Mouse (Mus musculus): ENCODE measurements around the gene Pla2g16.

Gene Pla2g16

DNA sequence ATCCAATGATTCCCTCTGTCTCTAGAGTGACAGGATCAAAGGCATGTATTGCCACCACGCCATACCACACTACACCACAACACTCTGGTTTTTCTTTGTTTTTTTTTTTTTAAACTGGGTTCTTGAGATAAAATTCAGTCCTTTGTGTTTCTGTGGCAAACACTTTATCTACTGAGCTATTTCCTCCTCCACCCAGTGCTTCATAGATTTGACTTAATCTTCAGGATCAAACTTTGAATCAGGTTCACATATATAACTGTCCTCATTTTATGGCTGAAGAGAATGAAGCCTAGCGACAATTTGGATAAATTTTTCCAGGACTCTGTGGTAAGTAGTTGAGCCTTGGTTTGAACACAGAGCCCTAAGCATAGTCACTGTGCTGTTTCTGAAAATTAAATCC, 6.4 kb downstream of the Pla2g16 start:
- in situ Hi-C loops (cut with MboI, MseI), result no loop called here

GRCm38 (mm10) chr19:7564457-7564856, 7.2 kb downstream of the Pla2g16 start:
- in situ Hi-C loops (cut with MboI, MseI), result no loop called here

DNA sequence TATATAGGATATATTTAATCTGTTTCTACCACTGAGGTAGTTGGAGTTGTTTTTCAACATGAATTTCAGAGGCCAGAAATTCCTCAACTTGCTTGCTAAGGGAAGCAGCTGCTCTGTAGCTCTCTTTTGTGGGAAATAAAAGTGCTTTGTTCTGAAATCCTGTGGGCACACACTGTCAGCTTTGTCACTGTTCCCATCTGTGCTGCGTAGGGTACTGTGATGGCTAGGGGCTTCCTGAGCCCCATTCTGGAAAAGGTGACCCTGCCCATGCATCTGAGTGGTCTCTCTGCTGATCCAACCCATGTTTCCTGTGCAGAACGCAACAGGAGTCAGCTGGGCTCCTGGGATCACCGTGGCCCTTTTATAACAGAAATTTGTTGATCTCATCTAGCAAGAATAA, 9.6 kb downstream of the Pla2g16 start:
- in situ Hi-C loops (cut with MboI, MseI), result no loop called here

- in situ Hi-C loops (cut with MboI, MseI), result no loop called here
Measured at GRCm38 (mm10) chr19:7568364-7568763, 11.1 kb downstream of the Pla2g16 start.

DNA sequence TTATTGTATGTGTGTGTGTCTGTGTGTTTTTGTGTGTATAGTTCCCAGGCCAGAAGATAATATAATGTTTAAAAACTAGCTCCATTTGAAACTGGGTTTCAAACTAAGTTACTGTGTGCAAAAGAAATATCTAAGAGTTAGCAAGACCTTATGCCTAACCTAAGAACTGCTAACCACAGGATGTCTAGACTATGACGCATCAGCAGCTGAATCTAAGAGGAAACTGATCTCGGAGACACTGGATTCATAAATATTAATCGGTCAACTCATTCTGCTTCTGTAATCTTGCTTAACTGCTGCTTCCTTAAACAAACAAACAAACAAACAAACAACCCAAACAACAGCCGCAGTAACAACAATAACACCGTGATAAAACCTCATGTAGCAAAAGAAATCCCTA, 12.4 kb downstream of the Pla2g16 start:
- in situ Hi-C loops (cut with MboI, MseI), result no loop called here

GRCm38 (mm10) chr19:7576180-7576579, 18.9 kb downstream of the Pla2g16 start:
- in situ Hi-C loops (cut with MboI, MseI), result no loop called here

GRCm38 (mm10) chr19:7577710-7578109, 20.5 kb downstream of the Pla2g16 start:
- in situ Hi-C loops (cut with MboI, MseI), result no loop called here

- in situ Hi-C loops (cut with MboI, MseI), result no loop called here
Measured at GRCm38 (mm10) chr19:7581042-7581441, 23.8 kb downstream of the Pla2g16 start.

- in situ Hi-C loops (cut with MboI, MseI), result no loop called here
Measured at GRCm38 (mm10) chr19:7583101-7583500, 25.8 kb downstream of the Pla2g16 start.

GRCm38 (mm10) chr19:7583599-7583998, 26.3 kb downstream of the Pla2g16 start:
- in situ Hi-C loops (cut with MboI, MseI), result no loop called here

GRCm38 (mm10) chr19:7585279-7585678, 28.0 kb downstream of the Pla2g16 start:
- in situ Hi-C loops (cut with MboI, MseI), result no loop called here

GRCm38 (mm10) chr19:7585764-7586163, 28.5 kb downstream of the Pla2g16 start:
- in situ Hi-C loops (cut with MboI, MseI), result no loop called here

DNA sequence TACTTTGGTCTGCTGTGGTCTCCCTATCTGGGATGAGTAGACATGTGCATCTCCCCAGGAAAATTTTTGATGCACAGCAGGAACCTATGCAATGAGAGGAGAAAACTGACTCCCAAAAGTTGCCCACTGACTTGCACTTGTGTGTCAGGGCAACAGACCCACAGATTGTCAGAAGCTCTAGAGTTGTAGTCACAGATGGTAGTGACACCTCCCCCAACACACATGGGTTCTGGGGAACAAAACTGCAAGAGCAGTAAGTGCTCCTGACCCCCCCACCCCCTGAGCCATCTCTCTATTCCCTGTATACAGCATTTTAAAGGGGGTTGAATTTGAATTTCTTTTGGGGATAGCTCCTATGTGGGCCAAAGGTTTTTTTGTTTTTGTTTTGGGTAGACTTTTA, 33.5 kb downstream of the Pla2g16 start:
- in situ Hi-C loops (cut with MboI, MseI), result no loop called here

DNA sequence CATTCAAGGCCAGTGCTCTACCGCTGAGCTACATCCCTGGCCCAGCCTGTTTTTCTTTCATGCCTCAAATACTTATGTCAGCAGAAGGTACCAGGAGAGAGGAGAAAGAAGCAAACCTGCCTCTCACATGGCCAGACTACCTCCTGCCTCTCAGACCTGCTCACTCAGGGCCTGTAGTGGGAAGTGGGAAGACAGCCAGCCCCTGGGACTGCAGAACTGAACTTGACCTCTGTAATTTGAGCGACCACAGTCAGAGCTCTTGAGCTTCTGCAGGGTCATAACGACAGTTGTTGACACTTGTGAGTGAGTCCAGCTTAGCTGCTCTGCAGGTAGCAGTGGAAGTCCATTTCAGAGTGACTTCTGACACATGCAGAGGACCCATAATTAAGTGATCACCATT, 34.8 kb downstream of the Pla2g16 start:
- in situ Hi-C loops (cut with MboI, MseI), result no loop called here

DNA sequence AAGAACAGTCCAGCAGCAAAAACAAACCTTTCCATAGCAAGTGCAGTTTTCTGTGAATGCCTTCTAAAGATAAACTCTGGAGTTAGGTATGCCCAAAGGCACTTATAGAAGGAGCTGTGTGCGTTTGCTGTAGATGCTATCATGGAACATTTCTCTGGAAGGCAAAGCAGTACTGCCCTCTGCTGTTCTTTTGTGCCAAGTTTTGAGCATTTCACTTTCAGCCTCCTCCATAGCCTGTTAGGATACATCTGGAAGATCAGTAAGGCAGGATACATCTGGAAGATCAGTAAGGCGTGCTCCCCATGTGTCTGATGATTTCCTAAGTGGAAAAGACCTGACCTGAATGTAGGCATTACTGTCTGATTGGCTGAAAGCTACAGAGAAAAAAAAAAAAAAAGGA, 38.3 kb downstream of the Pla2g16 start:
- in situ Hi-C loops (cut with MboI, MseI), result no loop called here

DNA sequence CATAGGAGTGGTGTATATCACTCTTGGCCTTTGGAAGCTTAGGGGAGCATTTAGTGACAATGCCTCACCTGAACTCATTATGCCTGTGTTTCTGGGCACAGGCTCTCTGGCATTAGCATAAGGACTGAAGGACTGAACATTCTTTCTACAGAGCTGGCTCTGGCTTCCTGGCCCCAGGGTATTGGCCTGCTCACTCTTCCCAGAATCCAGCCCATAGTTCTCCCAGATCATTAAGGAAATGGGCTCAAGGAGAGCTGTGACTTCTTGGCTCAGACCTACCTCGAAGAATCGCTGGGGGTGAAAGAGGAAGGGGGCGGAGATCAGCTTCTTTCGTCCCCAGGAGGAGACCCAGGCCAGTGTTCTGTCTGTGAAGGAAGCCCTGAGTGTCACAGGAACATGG, 41.2 kb downstream of the Pla2g16 start:
- in situ Hi-C loops (cut with MboI, MseI), result no loop called here

GRCm38 (mm10) chr19:7601551-7601950, 44.3 kb downstream of the Pla2g16 start:
- in situ Hi-C loops (cut with MboI, MseI), result loop anchor here (5.0 kb wide), 1 partner anchor 79 kb away; no protein-coding TSS in a partner anchor

DNA sequence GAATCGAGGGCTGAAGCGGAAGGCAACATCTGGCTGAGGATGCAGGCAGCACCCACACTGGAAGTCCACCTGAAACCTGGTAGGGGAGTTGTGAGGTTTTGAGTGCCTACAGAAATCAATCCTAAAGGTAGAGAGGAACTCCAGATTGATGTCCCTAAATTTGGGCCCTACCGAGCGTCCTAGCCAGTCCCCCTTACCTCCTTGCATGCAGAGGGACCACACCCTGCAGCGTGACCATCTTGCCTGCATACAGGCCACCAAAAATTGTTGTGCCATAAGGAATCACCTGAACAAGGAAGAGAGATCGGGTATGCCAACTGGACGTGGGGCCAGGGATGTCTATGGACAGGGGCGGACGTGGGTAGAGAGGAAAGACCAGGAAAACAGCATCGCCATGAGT, 46.8 kb downstream of the Pla2g16 start:
- in situ Hi-C loops (cut with MboI, MseI), result loop anchor here (5.0 kb wide), 1 partner anchor 82 kb away; no protein-coding TSS in a partner anchor

- in situ Hi-C loops (cut with MboI, MseI), result no loop called here
Measured at GRCm38 (mm10) chr19:7605013-7605412, 47.8 kb downstream of the Pla2g16 start.

- in situ Hi-C loops (cut with MboI, MseI), result no loop called here
Measured at GRCm38 (mm10) chr19:7605930-7606783, 48.9 kb downstream of the Pla2g16 start.

DNA sequence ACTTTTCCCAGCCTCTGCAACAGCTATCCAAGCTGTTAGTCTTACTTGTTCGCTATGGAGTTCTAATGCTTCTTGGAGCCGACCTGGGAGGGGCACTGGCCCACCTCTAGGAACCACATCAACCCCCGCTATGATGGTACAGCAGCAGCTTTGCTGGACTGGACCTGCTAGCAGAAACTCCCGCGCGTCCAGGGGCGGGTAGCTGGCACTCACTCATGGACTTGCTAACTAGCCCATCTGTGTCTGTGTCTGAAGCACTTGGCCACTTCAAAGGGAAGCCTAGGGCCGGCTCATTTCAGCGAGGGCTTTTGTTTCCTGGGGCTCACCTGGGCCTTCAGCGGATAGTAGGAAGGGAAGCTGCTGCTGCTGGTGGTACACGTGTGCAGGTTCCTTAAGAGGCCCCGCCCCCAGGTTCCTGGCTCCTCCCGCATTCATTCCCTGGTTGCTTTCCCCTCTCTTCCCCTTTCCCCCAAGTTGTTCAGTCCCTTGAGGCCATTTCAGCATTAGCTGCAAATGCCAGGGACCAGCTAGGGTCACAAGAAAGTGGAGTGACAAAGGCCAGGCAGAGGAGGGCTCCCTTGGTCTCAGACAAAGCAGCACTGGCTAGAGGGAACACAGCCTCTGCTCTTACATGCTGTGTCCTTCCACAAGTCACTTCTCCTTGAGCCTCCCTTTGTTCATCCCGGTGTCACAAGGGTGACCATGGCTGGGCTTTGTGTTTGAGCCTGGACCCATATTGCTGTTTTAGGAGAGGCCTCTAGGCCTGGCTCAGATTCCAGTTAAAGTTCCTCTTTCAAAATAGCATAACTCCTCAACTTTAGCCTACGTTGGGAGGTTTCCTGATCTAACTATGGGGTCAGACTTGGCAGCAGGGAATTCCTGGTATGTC, 49.8 kb downstream of the Pla2g16 start, which contains the start of gene Lgals12:
Gene Lgals12 (minus strand): TSS at position 393 of the 889 bp plus-strand sequence.
- in situ Hi-C loops (cut with MboI, MseI), result no loop called here

- in situ Hi-C loops (cut with MboI, MseI), result no loop called here
Measured at GRCm38 (mm10) chr19:7607690-7608201, 50.5 kb downstream of the Pla2g16 start.

Data from T-helper 1 cell (primary cell).